In genomic region chr14:122487366-122487765, GRCm38 (mm10) we compare ENCODE assay signal across 11 mouse cellular contexts. TPM values are rescaled to one million over a fixed set of nuclear protein-coding genes. Genes with fewer than 3 reads are reported as not detected.
A peak's percentile ranks its signal among the peaks of the same experiment; 100 is the strongest.
DNase-seq lines count a peak whose midpoint lies in the region; ATAC-seq and TF ChIP-seq lines count a peak whose summit lies in the region.
"Had no signal": no experiment of that assay in that cellular context is flagged by ENCODE, and none has a peak within 500 bp of the region (broad histone marks: within the 10 kb centered on the region; RNA-seq: fewer than 3 reads in every experiment).

No protein-coding gene starts in this region.

- peak overlapping the region; percentile 36 for H3K4me2 ChIP-seq in hindbrain, embryonic 14.5 days (replicated peaks)
- H3K4me2 ChIP-seq in neural tube, embryonic 11.5 days (ENCODE audit: low read depth): peak overlapping the region; percentile 24; the same call in 1 of the 2 replicates
- H3K4me2 ChIP-seq: heart, embryonic 11.5 days; liver, embryonic 13.5 days had no signal

- H3K4me3 ChIP-seq in left cerebral cortex, adult 2 months: no peak overlapping the region
- H3K4me3 ChIP-seq in hindbrain, embryonic 14.5 days (replicated peaks; ENCODE audit: low read length): no peak overlapping the region
- no peak overlapping the region for H3K4me3 ChIP-seq in neural tube, embryonic 11.5 days (ENCODE audit: low read depth, low read length)
- H3K4me3 ChIP-seq: liver, embryonic 13.5 days had no signal

- no peak for TF ChIP-seq CTCF in left cerebral cortex, adult 2 months (IDR thresholded peaks at IDR 0.05)

- ATAC-seq in hindbrain, embryonic 14.5 days (ENCODE audit: low FRiP score): no peak
- ATAC-seq in neural tube, embryonic 11.5 days (ENCODE audit: insufficient read depth, low FRiP score, low TSS enrichment): no peak

- no peaks in the 10 kb centered on the region for H3K9me3 ChIP-seq in hindbrain, embryonic 14.5 days (ENCODE audit: control insufficient read depth, low read length)
- no peaks in the 10 kb centered on the region for H3K9me3 ChIP-seq in neural tube, embryonic 11.5 days (ENCODE audit: control insufficient read depth, low read length)
- H3K9me3 ChIP-seq: liver, embryonic 13.5 days had no signal

- peaks cover 86% of the 10 kb centered on the region for H3K27me3 ChIP-seq in hindbrain, embryonic 14.5 days (ENCODE audit: control insufficient read depth, insufficient read depth, low read length)
- H3K27me3 ChIP-seq in neural tube, embryonic 11.5 days (ENCODE audit: control insufficient read depth, insufficient read depth, low read length): peaks cover 59% of the 10 kb centered on the region

- intact Hi-C loops in left cerebral cortex, adult 2 months (cut with DNase I): no loop called here

- H3K4me1 ChIP-seq in hindbrain, embryonic 14.5 days (replicated peaks; ENCODE audit: control insufficient read depth, insufficient read depth, low read length): 0 out of 2 replicates have a peak, but pooled peaks cover 4% of the 10 kb centered on the region
- H3K4me1 ChIP-seq in neural tube, embryonic 11.5 days (ENCODE audit: control insufficient read depth, insufficient read depth, low read length): peaks cover 6% of the 10 kb centered on the region
- H3K4me1 ChIP-seq: liver, embryonic 13.5 days had no signal

- H3K9ac ChIP-seq in hindbrain, embryonic 14.5 days: no peak overlapping the region
- H3K9ac ChIP-seq in neural tube, embryonic 11.5 days (ENCODE audit: low read length): no peak overlapping the region
- H3K9ac ChIP-seq: liver, embryonic 13.5 days had no signal

- 9% methylated on average over 5 of the region's 5 CpGs for WGBS in hindbrain, embryonic 14.5 days
- 1% methylated on average over 5 of the region's 5 CpGs for WGBS in neural tube, embryonic 11.5 days

- DNase-seq in left cerebral cortex, adult 2 months (ENCODE audit: extremely low spot score in 1 of 2, low spot score in 2 of 2): no peak
- DNase-seq in left cerebral cortex, adult 8-10 months (ENCODE audit: low spot score in 2 of 2): no peak
- DNase-seq in embryo, embryonic 9.5 days (ENCODE audit: extremely low spot score): peak; percentile 54
- DNase-seq in hindbrain, embryonic 14.5 days (ENCODE audit: low spot score): peak; percentile 29
- DNase-seq in neural tube, embryonic 11.5 days (ENCODE audit: low spot score): peak; percentile 44
- DNase-seq in right cerebral cortex, adult 2 months (ENCODE audit: low spot score in 2 of 2): no peak
- DNase-seq in kidney, postnatal 10 days: no peak
- DNase-seq: kidney, adult 18-20 months; liver, embryonic 13.5 days; thymus, postnatal 25 days had no signal

- H3K36me3 ChIP-seq in hindbrain, embryonic 14.5 days (replicated peaks; ENCODE audit: control insufficient read depth, insufficient read depth): no peaks in the 10 kb centered on the region
- H3K36me3 ChIP-seq in neural tube, embryonic 11.5 days (ENCODE audit: control insufficient read depth, insufficient read depth, low read length): no peaks in the 10 kb centered on the region
- H3K36me3 ChIP-seq: liver, embryonic 13.5 days had no signal

- peak overlapping the region; percentile 6; the same call in 1 of the 2 replicates for H3K27ac ChIP-seq in left cerebral cortex, adult 2 months
- H3K27ac ChIP-seq in hindbrain, embryonic 14.5 days: no peak overlapping the region
- no peak overlapping the region for H3K27ac ChIP-seq in neural tube, embryonic 11.5 days (ENCODE audit: low read depth, low read length)
- H3K27ac ChIP-seq: liver, embryonic 13.5 days had no signal

RNA-seq across cellular contexts. Expression of gene Gm10837, which starts 3.0 kb away (rescaled TPM):
- not detected for total RNA-seq in left cerebral cortex, adult 2 months (2021)
- not detected for total RNA-seq in left cerebral cortex, adult 8-10 months (2022)
- polyA plus RNA-seq in hindbrain, embryonic 14.5 days (2014; fragmentation: Nextera tagmentation; extraction: Ambion mirVana): 0.31 and 0.95 TPM in 2 replicates
- polyA plus RNA-seq in neural tube, embryonic 11.5 days (2014; fragmentation: Nextera tagmentation; extraction: Ambion mirVana): 0.51 and 0.54 TPM in 2 replicates
- polyA plus RNA-seq: liver, embryonic 13.5 days had no signal

RNA-seq across cellular contexts. Expression of gene Zic2, which starts 12.1 kb away (rescaled TPM):
- total RNA-seq in left cerebral cortex, adult 2 months (2021): 10 to 100 TPM; 17.4 to 18.3 TPM
- 10 to 100 TPM; 20.3 to 25.7 (median 21.7) TPM for total RNA-seq in left cerebral cortex, adult 8-10 months (2022)
- 10.6 and 11.4 TPM in 2 replicates for polyA plus RNA-seq in hindbrain, embryonic 14.5 days (2014; fragmentation: Nextera tagmentation; extraction: Ambion mirVana)
- polyA plus RNA-seq in neural tube, embryonic 11.5 days (2014; fragmentation: Nextera tagmentation; extraction: Ambion mirVana): 6.3 and 7.6 TPM in 2 replicates
- polyA plus RNA-seq: liver, embryonic 13.5 days had no signal

RNA-seq across cellular contexts. Expression of gene Zic5, which starts 21.9 kb away (rescaled TPM):
- 1 to 10 TPM; 4.1 to 4.8 TPM for total RNA-seq in left cerebral cortex, adult 2 months (2021)
- 1 to 10 TPM; 2.2 to 6.1 (median 3.5) TPM for total RNA-seq in left cerebral cortex, adult 8-10 months (2022)
- polyA plus RNA-seq in hindbrain, embryonic 14.5 days (2014; fragmentation: Nextera tagmentation; extraction: Ambion mirVana): 11.6 and 14.0 TPM in 2 replicates
- 10.3 and 10.8 TPM in 2 replicates for polyA plus RNA-seq in neural tube, embryonic 11.5 days (2014; fragmentation: Nextera tagmentation; extraction: Ambion mirVana)

RNA-seq across cellular contexts. Expression of gene Gm5089, which starts 36.5 kb away (rescaled TPM):
- total RNA-seq in left cerebral cortex, adult 2 months (2021): under 1 TPM; 0.28 to 0.34 TPM
- under 1 TPM in 3 of 4 experiments, not detected in 1; 0.19 to 0.59 (median 0.41) TPM for total RNA-seq in left cerebral cortex, adult 8-10 months (2022)
- polyA plus RNA-seq in hindbrain, embryonic 14.5 days (2014; fragmentation: Nextera tagmentation; extraction: Ambion mirVana): 0.50 and 1.2 TPM in 2 replicates
- 0.23 and 0.35 TPM in 2 replicates for polyA plus RNA-seq in neural tube, embryonic 11.5 days (2014; fragmentation: Nextera tagmentation; extraction: Ambion mirVana)
- polyA plus RNA-seq: heart, embryonic 11.5 days; liver, embryonic 13.5 days had no signal

RNA-seq across cellular contexts. Expression of gene Pcca, which starts 46.8 kb away (rescaled TPM):
- total RNA-seq in left cerebral cortex, adult 2 months (2021): 10 to 100 TPM; 30.2 to 36.2 TPM
- 10 to 100 TPM; 35.3 to 45.7 (median 40.5) TPM for total RNA-seq in left cerebral cortex, adult 8-10 months (2022)
- 27.2 and 34.6 TPM in 2 replicates for polyA plus RNA-seq in hindbrain, embryonic 14.5 days (2014; fragmentation: Nextera tagmentation; extraction: Ambion mirVana)
- polyA plus RNA-seq in neural tube, embryonic 11.5 days (2014; fragmentation: Nextera tagmentation; extraction: Ambion mirVana): 33.1 and 33.4 TPM in 2 replicates

Comparison
In these comparisons a context has a peak if more than half of its experiments do, and no peak if none do; other contexts are left out.
1. DNase-seq: peak in embryo, embryonic 9.5 days (single experiment), hindbrain, embryonic 14.5 days (single experiment) and neural tube, embryonic 11.5 days (single experiment); none in left cerebral cortex, adult 2 months (0 of 2), left cerebral cortex, adult 8-10 months (0 of 2), right cerebral cortex, adult 2 months (0 of 2) and kidney, postnatal 10 days (single experiment).